Mouse (Mus musculus): ENCODE data around the gene Hist1h3f.

GRCm38 (mm10) chr13:23576906-23577639 is 33.2 kb downstream of the Hist1h3f start:
- TF ChIP-seq CTCF (IDR thresholded peaks at IDR 0.05; ENCODE audit: control insufficient read depth, insufficient read depth, low read length) = no peak
- no peak for TF ChIP-seq POLR2A (IDR thresholded peaks at IDR 0.05; ENCODE audit: borderline replicate concordance, control insufficient read depth, low read depth, low read length)
